Mouse (Mus musculus) thymus, postnatal 10 days (tissue): Measurements from ENCODE around the gene Olfr721-ps1.

Experiments used
- DNase-seq, 2 experiments: peaks; one replicate each; pipeline ENCODE4 v3.0.0; 2021; ENCODE audit warnings: low spot score in 2 of 2

Olfr721-ps1 gene

DNA sequence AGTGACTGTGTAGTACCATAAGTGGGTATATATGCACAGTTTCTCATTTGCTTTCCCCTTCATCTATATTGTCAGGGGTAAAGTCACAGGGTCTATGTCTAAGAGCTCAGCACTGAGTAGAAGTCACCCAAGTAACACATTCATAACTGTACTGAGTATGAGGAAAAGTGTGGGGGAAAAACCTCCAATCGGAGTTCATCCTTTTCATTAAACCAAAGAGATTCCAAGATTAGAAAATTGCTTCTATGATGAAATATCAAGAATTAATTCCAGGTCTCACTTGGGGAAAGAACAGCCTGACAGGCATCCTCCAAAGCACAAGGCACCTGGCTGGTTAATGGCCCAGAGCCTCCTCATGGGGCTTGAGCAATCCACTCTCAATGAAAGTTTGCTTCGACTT, at the start of gene Olfr721-ps1:
TSS of gene Olfr721-ps1 (plus strand) at position 301 of the 400 bp plus-strand sequence.
- DNase-seq = no peak

- DNase-seq = no peak
Observed at GRCm38 (mm10) chr14:14351721-14352590, 49.1 kb upstream of the Olfr721-ps1 start.

GRCm38 (mm10) chr14:14352606-14353005, 48.5 kb upstream of the Olfr721-ps1 start:
- DNase-seq = no peak

DNA sequence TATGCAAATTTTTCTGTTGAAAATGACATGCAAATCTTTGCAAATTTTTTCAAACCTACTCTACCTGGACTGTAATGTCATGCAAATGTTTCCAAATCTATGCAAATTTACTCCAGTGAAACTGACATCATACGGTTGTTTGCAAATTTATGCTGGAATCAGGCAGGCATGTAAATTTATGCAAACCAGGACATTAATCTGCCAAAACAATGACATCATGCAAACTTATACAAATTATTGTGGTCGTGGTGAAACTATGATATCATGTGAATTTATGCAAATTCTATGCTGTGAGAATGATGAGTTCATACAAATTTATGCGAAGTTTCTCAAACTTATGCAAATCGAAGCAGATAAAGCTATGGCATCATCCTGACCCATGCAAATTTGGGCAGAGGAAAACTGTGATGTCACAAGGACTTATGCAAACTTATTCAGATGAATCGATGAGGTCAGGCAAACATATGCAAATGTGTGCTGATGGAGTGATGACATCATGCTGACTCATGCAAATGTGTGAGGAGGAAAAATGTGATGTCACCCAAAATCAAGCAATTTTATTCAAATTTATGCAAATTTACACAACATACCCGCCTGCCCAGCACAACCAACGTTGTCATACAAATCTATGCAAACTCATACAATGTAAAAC, 47.9 kb upstream of the Olfr721-ps1 start:
- DNase-seq = no peak

- no peak for DNase-seq
Observed at GRCm38 (mm10) chr14:14353740-14354510, 47.2 kb upstream of the Olfr721-ps1 start.

DNA sequence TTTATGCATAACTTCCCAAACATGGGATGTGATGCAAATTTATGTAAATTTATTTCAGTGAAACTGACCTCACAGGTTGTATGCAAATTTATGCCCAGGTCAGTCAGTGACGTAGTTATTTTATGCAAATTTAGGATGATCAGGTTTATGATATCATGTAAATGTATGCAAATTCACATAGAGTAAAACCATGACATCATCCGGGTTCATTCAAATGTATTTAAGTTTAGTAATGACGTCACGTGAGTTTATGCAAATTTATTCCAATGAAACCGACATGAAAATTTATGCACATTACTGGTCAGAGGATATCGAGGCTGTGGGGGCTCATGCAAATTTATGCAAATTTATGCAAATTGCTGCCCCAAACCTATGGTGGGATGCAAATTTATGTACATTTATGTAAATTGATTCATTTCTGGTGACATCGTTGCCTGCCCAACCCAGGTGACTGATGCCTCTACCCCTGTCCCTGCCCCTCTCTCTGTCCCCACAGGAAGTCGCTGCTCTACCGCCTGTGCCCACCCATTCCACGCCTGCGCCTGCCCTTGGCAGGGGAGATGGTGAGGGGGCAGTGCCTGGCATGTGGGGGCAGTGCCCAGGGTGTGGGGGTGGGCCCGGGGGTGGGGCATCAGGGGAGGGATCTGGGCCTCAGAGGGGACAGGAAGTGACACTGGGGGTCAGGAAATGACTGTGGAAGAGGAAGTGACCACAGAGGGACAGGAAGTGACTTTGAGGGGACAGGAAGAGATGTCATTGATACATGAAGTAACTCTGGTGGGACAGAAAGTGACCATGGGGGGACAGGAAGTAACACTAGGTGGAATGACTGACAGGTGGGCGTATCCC, 46.4 kb upstream of the Olfr721-ps1 start:
- no peak for DNase-seq

DNA sequence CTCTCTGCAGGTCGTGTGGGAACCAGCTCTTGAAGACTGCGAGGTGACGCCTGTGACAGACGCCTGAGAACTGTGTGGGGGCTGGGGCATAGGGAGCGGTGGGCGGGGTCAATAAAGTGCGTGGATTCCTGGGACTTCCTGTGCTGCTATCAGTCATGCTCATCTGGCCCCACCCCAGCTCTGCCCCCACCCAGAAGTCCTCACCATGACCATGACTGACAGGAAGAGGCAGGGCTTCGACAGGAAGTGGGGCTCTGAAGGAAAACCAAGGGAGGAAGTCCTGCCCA, 45.8 kb upstream of the Olfr721-ps1 start:
- no peak for DNase-seq

DNA sequence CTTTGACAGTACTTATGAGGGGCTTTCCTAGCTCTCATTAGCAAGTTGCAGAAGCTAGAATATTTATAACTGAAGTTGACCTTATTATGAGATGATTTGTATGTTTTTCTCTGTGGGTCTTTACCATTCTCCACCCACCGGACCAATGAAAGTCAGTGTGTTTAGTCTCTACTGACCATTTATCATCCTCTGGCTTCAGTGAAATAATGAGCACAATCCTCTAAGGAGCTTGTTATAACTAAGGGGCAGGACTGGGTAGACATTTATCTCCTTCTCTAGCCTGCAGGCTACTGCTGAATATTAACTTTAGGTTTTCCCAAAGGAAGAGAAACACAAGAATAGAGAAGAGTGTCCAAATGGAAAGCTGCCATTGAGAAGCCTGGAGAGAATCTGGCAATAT, 5.6 kb upstream of the Olfr721-ps1 start:
- no peak for DNase-seq

DNA sequence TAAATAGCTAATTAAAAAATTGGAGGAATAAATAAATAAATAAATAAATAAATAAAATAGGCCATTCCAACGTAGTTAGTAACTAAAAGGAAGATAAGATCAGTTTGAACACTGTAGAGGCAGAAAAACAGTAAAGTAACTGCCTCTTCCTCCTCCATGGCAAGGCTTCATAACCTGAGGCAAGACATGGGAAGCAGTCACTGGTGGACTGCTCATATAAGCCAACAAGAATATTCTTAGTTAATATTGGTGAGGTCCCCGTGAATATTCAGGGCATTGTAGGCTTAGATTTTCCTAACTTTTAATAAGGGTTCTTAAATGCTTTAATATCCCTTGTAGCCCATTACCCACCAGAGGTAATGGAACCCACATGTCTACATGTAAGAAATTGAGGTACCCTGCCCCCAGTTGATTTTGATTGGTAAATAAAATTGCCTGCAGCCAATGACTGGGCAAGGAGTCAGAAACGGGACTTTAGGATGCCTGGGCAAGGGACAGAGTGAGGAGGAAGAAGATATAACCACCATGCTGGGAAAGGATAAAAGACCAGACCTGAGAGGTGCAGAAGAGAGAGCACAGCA, 35.1 kb downstream of the Olfr721-ps1 start:
- DNase-seq = no peak
